Mouse (Mus musculus): ENCODE data around the gene Gm13083. TPM values are rescaled to one million over a fixed set of nuclear protein-coding genes. Genes with fewer than 3 reads are reported as not detected.
"Not testable (repeated sequence)": the region's sequence is repeated elsewhere in the genome, so short reads cannot be mapped to it uniquely, and the experiment has no call there.

Gm13083 gene
- polyA plus RNA-seq (2015; fragmentation: Nextera tagmentation; extraction: Ambion mirVana): not detected in 2 replicates

DNA sequence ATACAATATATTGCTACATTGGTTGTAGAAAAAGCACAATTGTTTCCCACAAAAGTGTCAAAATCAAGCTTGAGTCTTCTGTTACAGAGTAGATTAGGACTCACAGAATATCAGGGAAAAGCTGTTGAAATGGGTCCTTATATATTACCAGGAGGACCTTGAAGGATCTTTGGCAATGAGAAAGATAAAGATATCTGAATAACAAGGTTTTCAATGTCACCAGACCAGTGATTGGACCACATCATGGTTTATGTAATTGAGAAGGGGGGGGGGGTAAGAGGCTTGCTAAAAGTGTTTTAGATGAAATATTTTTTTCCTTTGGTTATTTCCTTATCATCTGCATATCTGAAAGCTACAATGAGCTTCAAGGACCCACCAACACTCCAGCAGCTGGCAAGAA, at the start of gene Gm13083:
Gene Gm13083, plus strand, starts transcription at position 301 of the 400 bp plus-strand sequence.
- not testable (repeated sequence) for H3K9me3 ChIP-seq (ENCODE audit: control insufficient read depth, low read length); H3K9ac ChIP-seq (replicated peaks; ENCODE audit: low read depth, low read length); H3K4me3 ChIP-seq (replicated peaks; ENCODE audit: low read length); H3K36me3 ChIP-seq (ENCODE audit: control insufficient read depth, insufficient read depth); H3K4me2 ChIP-seq (ENCODE audit: low read length); H3K27me3 ChIP-seq (replicated peaks; ENCODE audit: control insufficient read depth, insufficient read depth, low read length); H3K4me1 ChIP-seq (replicated peaks; ENCODE audit: control insufficient read depth, insufficient read depth, low read length); ATAC-seq; H3K27ac ChIP-seq (ENCODE audit: low read length)

DNA sequence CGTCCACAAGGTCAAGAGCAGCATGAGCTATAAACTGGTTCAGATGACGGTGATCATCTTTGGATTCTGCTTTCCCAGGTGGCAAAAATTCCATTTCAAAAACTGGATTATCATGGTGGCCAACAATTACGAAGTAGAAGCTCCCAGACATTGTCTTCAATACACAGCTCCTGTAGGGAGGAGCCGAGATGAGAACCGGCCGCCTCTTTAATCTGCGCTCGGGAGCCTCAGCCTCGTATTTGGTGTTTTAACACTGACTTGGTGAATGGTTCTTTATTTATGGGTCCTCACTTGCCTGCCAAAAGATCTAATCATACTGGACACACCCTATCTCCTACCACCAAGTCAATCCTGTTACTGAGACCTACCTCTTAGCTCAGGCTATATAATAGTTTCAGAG, 2.9 kb upstream of the Gm13083 start:
- not testable (repeated sequence) for H3K27me3 ChIP-seq (replicated peaks; ENCODE audit: control insufficient read depth, insufficient read depth, low read length); ATAC-seq; H3K4me1 ChIP-seq (replicated peaks; ENCODE audit: control insufficient read depth, insufficient read depth, low read length); H3K27ac ChIP-seq (ENCODE audit: low read length); H3K4me2 ChIP-seq (ENCODE audit: low read length); H3K4me3 ChIP-seq (replicated peaks; ENCODE audit: low read length); H3K9ac ChIP-seq (replicated peaks; ENCODE audit: low read depth, low read length); H3K36me3 ChIP-seq (ENCODE audit: control insufficient read depth, insufficient read depth); H3K9me3 ChIP-seq (ENCODE audit: control insufficient read depth, low read length)
- WGBS: 86% methylated on average over 9 of the region's 9 CpGs

DNA sequence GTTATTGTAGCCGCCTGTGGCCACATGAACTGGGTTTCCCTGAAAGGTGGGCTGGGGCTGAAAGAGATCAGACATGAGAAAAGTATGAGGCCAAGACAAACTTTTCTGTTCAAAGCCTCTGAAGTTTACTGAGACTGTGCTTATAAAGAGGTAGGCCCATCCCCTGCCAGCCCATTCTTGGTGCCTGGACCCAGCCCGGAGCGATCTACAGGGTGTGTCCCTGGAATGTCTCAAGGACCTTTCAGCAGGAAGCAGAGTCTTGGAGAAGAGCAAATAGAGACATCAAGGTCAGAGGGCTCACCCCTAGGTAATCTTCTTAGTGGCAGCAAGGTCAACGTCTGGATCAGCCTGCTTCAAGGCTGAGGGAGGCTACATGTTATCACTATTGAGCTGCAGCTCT, 3.3 kb downstream of the Gm13083 start:
- H3K4me1 ChIP-seq (replicated peaks; ENCODE audit: control insufficient read depth, insufficient read depth, low read length); ATAC-seq; H3K9ac ChIP-seq (replicated peaks; ENCODE audit: low read depth, low read length); H3K27me3 ChIP-seq (replicated peaks; ENCODE audit: control insufficient read depth, insufficient read depth, low read length); H3K4me2 ChIP-seq (ENCODE audit: low read length); H3K4me3 ChIP-seq (replicated peaks; ENCODE audit: low read length); H3K36me3 ChIP-seq (ENCODE audit: control insufficient read depth, insufficient read depth); H3K27ac ChIP-seq (ENCODE audit: low read length); H3K9me3 ChIP-seq (ENCODE audit: control insufficient read depth, low read length): not testable (repeated sequence)
- 80% methylated on average over 4 of the region's 4 CpGs for WGBS

DNA sequence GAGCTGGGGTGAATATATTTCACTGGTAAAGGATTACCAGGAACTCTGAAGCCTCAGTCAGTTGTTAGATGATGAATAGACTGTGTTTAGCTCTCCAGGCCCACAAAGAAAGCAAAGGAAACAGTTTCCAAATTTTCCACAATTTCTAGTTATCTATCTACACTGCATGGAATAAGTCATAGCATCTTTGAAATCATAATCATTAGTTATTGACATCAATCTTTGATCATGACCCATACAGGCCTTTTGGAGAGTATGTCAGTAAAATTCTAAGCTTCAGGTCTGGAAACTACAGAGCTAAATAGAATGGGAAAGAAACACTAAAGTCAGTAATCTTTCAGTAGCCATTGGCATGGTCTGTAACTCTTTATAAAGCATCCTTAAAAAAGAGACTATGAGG, 42.3 kb downstream of the Gm13083 start, which contains the start of gene Gm13088:
Gene Gm13088, minus strand, starts transcription at position 101 of the 400 bp plus-strand sequence.
- not testable (repeated sequence) for H3K27ac ChIP-seq (ENCODE audit: low read length); H3K4me3 ChIP-seq (replicated peaks; ENCODE audit: low read length); H3K36me3 ChIP-seq (ENCODE audit: control insufficient read depth, insufficient read depth); ATAC-seq; H3K27me3 ChIP-seq (replicated peaks; ENCODE audit: control insufficient read depth, insufficient read depth, low read length); H3K9ac ChIP-seq (replicated peaks; ENCODE audit: low read depth, low read length); H3K4me1 ChIP-seq (replicated peaks; ENCODE audit: control insufficient read depth, insufficient read depth, low read length); H3K4me2 ChIP-seq (ENCODE audit: low read length); H3K9me3 ChIP-seq (ENCODE audit: control insufficient read depth, low read length)

Other genes with a start within 250 kb of the Gm13083 start
- gene Pramel1, start 220.6 kb upstream of the Gm13083 start, polyA plus RNA-seq (2015; fragmentation: Nextera tagmentation; extraction: Ambion mirVana): not detected in 2 replicates
- gene Pramef8, start 202.6 kb upstream of the Gm13083 start, polyA plus RNA-seq (2015; fragmentation: Nextera tagmentation; extraction: Ambion mirVana): 30.2 and 32.0 TPM in 2 replicates
- not detected in 2 replicates for gene Oog4, start 164.7 kb upstream of the Gm13083 start, polyA plus RNA-seq (2015; fragmentation: Nextera tagmentation; extraction: Ambion mirVana)
- gene Gm13043, start 103.7 kb upstream of the Gm13083 start, polyA plus RNA-seq (2015; fragmentation: Nextera tagmentation; extraction: Ambion mirVana): not detected in 2 replicates
- gene Gm13040, start 79.0 kb upstream of the Gm13083 start, polyA plus RNA-seq (2015; fragmentation: Nextera tagmentation; extraction: Ambion mirVana): not detected in 2 replicates
- gene BC080695, start 63.3 kb upstream of the Gm13083 start, polyA plus RNA-seq (2015; fragmentation: Nextera tagmentation; extraction: Ambion mirVana): not detected in 2 replicates
- gene Gm13057, start 63.3 kb upstream of the Gm13083 start, polyA plus RNA-seq (2015; fragmentation: Nextera tagmentation; extraction: Ambion mirVana): not detected in 2 replicates
- not detected in 2 replicates for gene Gm13088, start 42.2 kb downstream of the Gm13083 start, polyA plus RNA-seq (2015; fragmentation: Nextera tagmentation; extraction: Ambion mirVana)
- not detected in 2 replicates for gene Gm13089, start 87.7 kb downstream of the Gm13083 start, polyA plus RNA-seq (2015; fragmentation: Nextera tagmentation; extraction: Ambion mirVana)
- not detected in 2 replicates for gene Gm13078, start 104.5 kb downstream of the Gm13083 start, polyA plus RNA-seq (2015; fragmentation: Nextera tagmentation; extraction: Ambion mirVana)
- gene Gm13023, start 174.3 kb downstream of the Gm13083 start, polyA plus RNA-seq (2015; fragmentation: Nextera tagmentation; extraction: Ambion mirVana): not detected in 2 replicates
- gene Gm13084, start 201.1 kb downstream of the Gm13083 start, polyA plus RNA-seq (2015; fragmentation: Nextera tagmentation; extraction: Ambion mirVana): not detected in 2 replicates
- not detected in 2 replicates for gene Gm13103, start 231.5 kb downstream of the Gm13083 start, polyA plus RNA-seq (2015; fragmentation: Nextera tagmentation; extraction: Ambion mirVana)